Mouse (Mus musculus): Measurements from ENCODE around the gene Slc2a9. TPM values are rescaled to one million over a fixed set of nuclear protein-coding genes. Genes with fewer than 3 reads are reported as not detected.

Gene Slc2a9
- total and polyA plus RNA-seq, 3 experiments, result 1.6 to 2.8 (median 2.3) TPM

- dilution Hi-C loops (cut with MboI; ENCODE audit: extremely low pct_ligation_motif_present, extremely low pct_unique_long_range_greater_than_20kb, low sequenced_read_pairs), result no loop called here
- H3K4me2 ChIP-seq (ENCODE audit: insufficient read depth, low read depth, poor library complexity, severe bottlenecking), result peak overlapping the region; percentile 88
- H3K27me3 ChIP-seq (replicated peaks), result peaks cover 35% of the 10 kb centered on the region
- H3K9me3 ChIP-seq (replicated peaks; ENCODE audit: low read length), result no peaks in the 10 kb centered on the region
- H3K27ac ChIP-seq (ENCODE audit: insufficient read depth, low read depth), result no peak overlapping the region
- no peaks in the 10 kb centered on the region for H3K36me3 ChIP-seq (replicated peaks in 1 of 2; ENCODE audit: control insufficient read depth in 1 of 2, insufficient read depth in 1 of 2, low read length in 1 of 2)
- in situ Hi-C loops (cut with MboI; ENCODE audit: low pct_ligation_motif_present, low pct_unique_long_range_greater_than_20kb, low sequenced_read_pairs), result loop anchor here (10.0 to 25.0 kb wide), 2 partner anchors 197 to 305 kb away; partner anchors contain the start of gene Slc2a9
- peak; percentile 87 for DNase-seq (ENCODE audit: extremely low read depth)
- H3K9ac ChIP-seq (ENCODE audit: insufficient read depth, low read depth), result no peak overlapping the region
- no peaks in the 10 kb centered on the region for H3K79me2 ChIP-seq (replicated peaks; ENCODE audit: control insufficient read depth, extremely low read depth, insufficient read depth, poor library complexity, severe bottlenecking)
- peaks cover 3 to 8% of the 10 kb centered on the region in 2 experiments; a peak in 2 of 4 replicates for H3K4me1 ChIP-seq (ENCODE audit: control insufficient read depth in 1 of 2, insufficient read depth in 2 of 2)
- TF ChIP-seq TBP (conservative IDR thresholded peaks at IDR 0.05; ENCODE audit: low read depth, low read length) (no peak), IRF4 (IDR thresholded peaks at IDR 0.05; ENCODE audit: low read depth, low read length) (peak; percentile 22; the same call in 1 of the 2 replicates), E2F4 (IDR thresholded peaks at IDR 0.05; ENCODE audit: insufficient replicate concordance, low read depth, low read length) (no peak), UBTF (IDR thresholded peaks at IDR 0.05; ENCODE audit: low read depth, low read length) (no peak), MXI1 (IDR thresholded peaks at IDR 0.05; ENCODE audit: low read depth, low read length) (no peak; the same call in 1 of the 2 replicates), POLR2AphosphoS2 (IDR thresholded peaks at IDR 0.05; ENCODE audit: low read depth, low read length) (no peak), CTCF (conservative IDR thresholded peaks at IDR 0.05 in 1 of 2, IDR thresholded peaks at IDR 0.05 in 1 of 2; ENCODE audit: low read depth in 2 of 2, low read length in 2 of 2) (peak; percentile 88 to 94), JUN (IDR thresholded peaks at IDR 0.05; ENCODE audit: insufficient read depth, low read depth, low read length) (no peak), NRF1 (IDR thresholded peaks at IDR 0.05; ENCODE audit: low read depth, low read length) (0 out of 2 replicates have a peak, but pooled peaks have one; percentile 21), SIN3A (IDR thresholded peaks at IDR 0.05; ENCODE audit: low read length) (no peak), ELF1 (IDR thresholded peaks at IDR 0.05; ENCODE audit: low read depth, low read length) (no peak), CHD1 (IDR thresholded peaks at IDR 0.05; ENCODE audit: low read depth, low read length) (no peak), MAZ (IDR thresholded peaks at IDR 0.05; ENCODE audit: low read depth, low read length) (peak; percentile 47; the same call in 1 of the 2 replicates), ZMIZ1 (IDR thresholded peaks at IDR 0.05; ENCODE audit: low read depth, low read length) (no peak), MEF2A (IDR thresholded peaks at IDR 0.05; ENCODE audit: borderline replicate concordance, low read depth, low read length) (no peak), MAX (IDR thresholded peaks at IDR 0.05; ENCODE audit: low read length) (peak; percentile 57; the same call in 1 of the 2 replicates), MAFK (IDR thresholded peaks at IDR 0.05; ENCODE audit: insufficient replicate concordance, low read length) (no peak), GABPA (IDR thresholded peaks at IDR 0.05; ENCODE audit: insufficient replicate concordance, low read depth, low read length) (no peak), ETS1 (conservative IDR thresholded peaks at IDR 0.05; ENCODE audit: low read depth, low read length) (no peak), USF1 (IDR thresholded peaks at IDR 0.05; ENCODE audit: low read depth, low read length) (no peak), JUND (conservative IDR thresholded peaks at IDR 0.05; ENCODE audit: low read depth, low read length) (no peak), CHD2 (IDR thresholded peaks at IDR 0.05; ENCODE audit: low read length) (no peak), EP300 (IDR thresholded peaks at IDR 0.05; ENCODE audit: low read length) (no peak), SMC3 (IDR thresholded peaks at IDR 0.05; ENCODE audit: low read depth, low read length) (peak; percentile 66), PAX5 (IDR thresholded peaks at IDR 0.05; ENCODE audit: low read length) (no peak), RAD21 (IDR thresholded peaks at IDR 0.05; ENCODE audit: low read depth, low read length) (peak; percentile 77), TCF12 (IDR thresholded peaks at IDR 0.05; ENCODE audit: low read depth, low read length) (no peak; the same call in 1 of the 2 replicates), KAT2A (IDR thresholded peaks at IDR 0.05; ENCODE audit: insufficient replicate concordance, low read length) (no peak), ZC3H11A (IDR thresholded peaks at IDR 0.05; ENCODE audit: low read depth, low read length) (peak; percentile 1; the same call in 1 of the 2 replicates), BHLHE40 (IDR thresholded peaks at IDR 0.05; ENCODE audit: low read depth, low read length) (0 out of 2 replicates have a peak, but pooled peaks have one; percentile 3), USF2 (conservative IDR thresholded peaks at IDR 0.05; ENCODE audit: low read depth, low read length) (no peak), ZKSCAN1 (IDR thresholded peaks at IDR 0.05; ENCODE audit: borderline replicate concordance, low read depth, low read length) (no peak), RCOR1 (conservative IDR thresholded peaks at IDR 0.05; ENCODE audit: low read depth, low read length) (no peak), ZNF384 (IDR thresholded peaks at IDR 0.05; ENCODE audit: low read depth, low read length) (no peak), NELFE (IDR thresholded peaks at IDR 0.05; ENCODE audit: low read depth, low read length) (peak; percentile 67; the same call in 1 of the 2 replicates), MYC (IDR thresholded peaks at IDR 0.05; ENCODE audit: low read depth, low read length) (peak; percentile 46; the same call in 1 of the 2 replicates), POLR2A (IDR thresholded peaks at IDR 0.05; ENCODE audit: low read depth, low read length) (no peak), HCFC1 (IDR thresholded peaks at IDR 0.05; ENCODE audit: low read depth, low read length) (no peak)
- peak overlapping the region in 2 of 3 experiments; percentile 19 to 23 for H3K4me3 ChIP-seq (replicated peaks in 1 of 3; ENCODE audit: low read depth in 2 of 3, low read length in 2 of 3, poor library complexity in 1 of 3)
Observed at GRCm38 (mm10) chr5:38307255-38308101, 195.5 kb downstream of the Slc2a9 start.

All from CH12.LX (cell line).